Mouse (Mus musculus): ENCODE data around the gene Mat2b. TPM values are rescaled to one million over a fixed set of nuclear protein-coding genes. Genes with fewer than 3 reads are reported as not detected.

The Mat2b gene
- 137 TPM for polyA plus RNA-seq (2014; fragmentation: Illumina TruSeq; extraction: RNeasy Lipid Tissue Mini Kit (QIAGEN cat#74804); ENCODE audit: low read depth, low replicate concordance)

GRCm38 (mm10) chr11:40695103-40695502, at the start of gene Mat2b:
Gene Mat2b (minus strand): TSS chr11:40695203.

GRCm38 (mm10) chr11:40733339-40734174, 38.6 kb upstream of the Mat2b start, which contains the start of the genes Hmmr and Nudcd2:
Gene Hmmr (minus strand): TSS chr11:40733422.
Gene Nudcd2 (plus strand): TSS chr11:40733667.

Other genes starting within 250 kb of the Mat2b start
- gene Hmmr, start 38.2 kb upstream of the Mat2b start, polyA plus RNA-seq (2014; fragmentation: Illumina TruSeq; extraction: RNeasy Lipid Tissue Mini Kit (QIAGEN cat#74804); ENCODE audit: low read depth, low replicate concordance) = 0.44 TPM
- gene Nudcd2, start 38.5 kb upstream of the Mat2b start, polyA plus RNA-seq (2014; fragmentation: Illumina TruSeq; extraction: RNeasy Lipid Tissue Mini Kit (QIAGEN cat#74804); ENCODE audit: low read depth, low replicate concordance) = 99.9 TPM
- 436 TPM for gene Ccng1, start 60.1 kb upstream of the Mat2b start, polyA plus RNA-seq (2014; fragmentation: Illumina TruSeq; extraction: RNeasy Lipid Tissue Mini Kit (QIAGEN cat#74804); ENCODE audit: low read depth, low replicate concordance)

All from kidney, adult 10 weeks (tissue).